Mouse (Mus musculus): ENCODE measurements around the gene Gm49388.

DNA sequence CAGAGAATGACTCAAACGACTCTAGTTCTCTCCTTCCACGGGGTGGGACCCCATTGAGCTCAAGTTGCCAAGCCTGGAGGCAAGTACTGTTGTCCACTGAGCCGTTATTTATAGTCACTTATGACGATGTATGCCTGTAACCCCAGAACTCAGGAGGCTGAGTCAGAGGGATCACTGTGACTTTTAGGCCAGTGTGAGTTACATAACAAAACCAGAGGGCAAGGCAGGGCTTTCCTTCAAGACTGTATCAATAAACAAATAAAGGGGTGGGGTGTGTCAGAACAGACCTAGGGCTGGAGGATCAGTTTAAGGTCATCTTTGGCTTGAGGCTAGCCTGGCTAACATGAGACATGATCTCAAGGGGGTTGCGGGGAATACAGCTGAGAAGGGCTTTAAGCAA, 65.5 kb downstream of the Gm49388 start:
- TF ChIP-seq USF1 (IDR thresholded peaks at IDR 0.05; ENCODE audit: low read depth) (no peak), CTCF (IDR thresholded peaks at IDR 0.05; ENCODE audit: control insufficient read depth, insufficient read depth, insufficient read length) (no peak), MYOD1 (IDR thresholded peaks at IDR 0.05; ENCODE audit: control insufficient read depth, insufficient read length, low read depth) (no peak), MAX (IDR thresholded peaks at IDR 0.05) (no peak), MYOG (IDR thresholded peaks at IDR 0.05; ENCODE audit: control insufficient read depth, extremely low read depth, insufficient read length) (no peak)

Measured in C2C12 (cell line).